Mouse (Mus musculus) spleen, embryonic (tissue): ENCODE results near the gene Hist1h2bk.

Experiments used
- CTCF ChIA-PET: fragments of 350-600 bp; sonication (Branson Sonifier 250); formaldehyde crosslinking; loops from one replicate; lab custom pipeline; 2022; lab: Charles Lee

Hist1h2bk gene

GRCm38 (mm10) chr13:22037415-22037814, 1.7 kb downstream of the Hist1h2bk start:
- CTCF ChIA-PET: interaction anchor here (0.6 to 0.7 kb wide), 4 partner anchors 58 to 1523 kb away, joined by 3 to 6 read pairs (median 4); no protein-coding TSS in a partner anchor

DNA sequence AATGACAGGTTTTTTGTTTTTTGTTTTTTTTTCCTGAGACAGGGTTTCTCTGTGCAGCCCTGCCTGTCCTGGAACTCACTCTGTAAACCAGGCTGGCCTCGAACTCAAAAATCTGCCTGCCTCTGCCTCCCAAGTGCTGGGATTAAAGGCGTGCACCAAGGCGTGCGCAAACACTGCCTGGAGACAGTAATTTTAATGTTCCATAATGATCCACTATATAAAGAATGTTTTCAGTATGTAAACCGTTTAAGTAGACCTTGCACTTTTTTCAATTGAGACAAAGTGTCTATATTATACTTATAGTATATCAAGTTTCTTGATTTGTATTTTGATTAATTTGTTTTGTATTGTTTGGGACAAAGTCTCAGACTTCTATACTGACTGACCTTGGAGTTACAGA, 3.7 kb downstream of the Hist1h2bk start:
- CTCF ChIA-PET: interaction anchor here (1.1 kb wide), 1 partner anchor 8 kb away, joined by 4 read pairs; no protein-coding TSS in a partner anchor

- CTCF ChIA-PET: interaction anchor here (0.6 to 1.5 kb wide), 3 partner anchors 9 to 1356 kb away, joined by 3 to 4 read pairs (median 4); no protein-coding TSS in a partner anchor
Observed at GRCm38 (mm10) chr13:22039951-22040463, 4.3 kb downstream of the Hist1h2bk start.

- CTCF ChIA-PET: interaction anchor here (1.5 kb wide), 1 partner anchor 11 kb away, joined by 4 read pairs; no protein-coding TSS in a partner anchor
Observed at GRCm38 (mm10) chr13:22040464-22041141, 4.9 kb downstream of the Hist1h2bk start.

GRCm38 (mm10) chr13:22041142-22041536, 5.5 kb downstream of the Hist1h2bk start, which contains the start of gene Hist1h4i:
Hist1h4i (minus strand) TSS chr13:22041362.
- CTCF ChIA-PET: interaction anchor here (1.5 kb wide), 1 partner anchor 12 kb away, joined by 4 read pairs; no protein-coding TSS in a partner anchor

DNA sequence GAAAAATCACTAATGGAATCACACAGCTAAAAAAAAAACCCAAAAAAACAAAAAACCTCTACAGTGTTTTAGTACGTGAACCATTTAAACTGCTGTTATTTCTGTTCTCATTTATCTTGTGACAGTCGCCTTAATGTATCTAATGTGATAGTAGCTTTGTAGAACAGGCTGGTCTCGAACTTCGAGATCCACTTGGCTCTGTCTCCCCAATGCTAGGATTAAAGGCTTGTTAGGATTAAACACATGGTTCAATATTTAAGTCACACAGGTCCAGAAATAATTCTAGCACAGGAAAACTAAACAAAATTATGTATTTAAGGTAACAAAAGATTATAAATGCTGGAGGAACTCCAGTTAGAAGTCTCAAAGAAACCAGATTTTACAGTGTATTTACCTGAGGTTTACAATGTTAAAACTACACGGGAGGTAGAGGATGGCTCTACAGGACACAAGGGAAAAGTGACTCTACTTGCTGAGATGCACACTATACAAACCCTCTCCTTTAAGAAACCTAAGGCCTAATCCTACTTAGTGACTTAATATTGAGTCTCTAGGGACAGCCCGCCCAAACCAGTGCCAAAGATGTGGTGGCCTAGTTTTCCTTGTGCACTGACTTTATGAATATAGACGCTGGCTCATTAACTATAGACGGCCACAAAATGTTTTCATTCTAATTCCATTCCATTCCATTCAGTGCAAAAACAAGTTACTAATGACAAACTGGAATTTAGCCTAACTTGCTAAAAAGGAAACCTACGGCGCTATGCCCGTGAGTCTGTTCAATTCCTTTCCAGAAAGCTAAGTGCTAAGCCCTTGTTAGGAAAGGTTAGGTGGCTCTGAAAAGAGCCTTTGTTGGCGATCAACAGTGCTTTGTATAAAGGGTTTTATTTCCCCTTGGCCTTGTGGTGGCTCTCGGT, 6.2 kb downstream of the Hist1h2bk start:
- CTCF ChIA-PET: interaction anchor here (0.7 kb wide), 1 partner anchor 1419 kb away, joined by 3 read pairs; no protein-coding TSS in a partner anchor

GRCm38 (mm10) chr13:22042568-22043502, 7.2 kb downstream of the Hist1h2bk start, which contains the start of the genes Hist1h2ag and Hist1h2bj:
Hist1h2ag (minus strand) TSS chr13:22042944.
Hist1h2bj (plus strand) TSS chr13:22043214.
- CTCF ChIA-PET: interaction anchor here (0.7 to 1.1 kb wide), 3 partner anchors 7 to 1390 kb away, joined by 3 read pairs; partner anchors contain the start of genes Hist1h2ah and Hist1h2bk

DNA sequence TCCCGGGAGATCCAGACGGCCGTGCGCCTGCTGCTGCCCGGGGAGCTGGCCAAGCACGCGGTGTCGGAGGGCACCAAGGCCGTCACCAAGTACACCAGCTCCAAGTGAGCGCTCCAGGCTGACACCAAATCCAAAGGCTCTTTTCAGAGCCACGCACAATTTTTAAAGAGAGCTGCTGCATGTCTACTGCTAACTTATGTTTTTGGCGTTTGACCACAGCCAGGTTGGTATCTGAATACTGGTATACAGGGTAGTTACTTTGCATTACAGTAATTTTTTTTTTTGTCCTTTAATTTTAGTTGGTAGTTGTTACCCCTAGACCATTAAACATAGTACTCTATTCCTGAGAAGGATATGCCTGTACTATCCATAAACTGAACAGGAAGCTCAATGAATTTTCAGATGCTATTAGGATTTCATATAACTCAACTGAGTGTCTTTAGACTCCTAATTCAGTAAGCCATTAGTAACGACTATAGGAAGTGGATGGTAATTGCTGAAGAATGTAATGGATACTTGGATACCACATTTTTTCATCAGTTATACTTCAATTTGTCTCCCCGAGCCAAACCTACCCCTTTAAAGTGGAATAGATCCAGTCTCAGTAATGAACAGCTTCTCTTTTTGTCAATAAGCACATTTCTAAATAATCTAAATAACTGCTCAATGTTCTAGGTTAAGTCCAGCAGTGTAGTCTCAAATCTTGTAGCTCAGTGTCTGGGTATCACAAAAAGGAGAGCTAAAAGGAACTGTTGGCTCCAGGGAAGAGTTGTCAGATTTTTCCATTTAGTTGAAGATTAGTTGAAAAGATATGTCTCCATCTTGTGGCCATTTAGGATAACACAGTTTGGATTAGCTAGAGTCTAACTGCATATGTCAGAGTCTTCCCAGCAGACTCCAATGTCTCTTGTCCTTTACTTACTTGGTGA, 8.1 kb downstream of the Hist1h2bk start:
- CTCF ChIA-PET: interaction anchor here (0.6 to 1.1 kb wide), 6 partner anchors 8 to 1389 kb away, joined by 3 to 14 read pairs (median 4); partner anchors contain the start of genes Hist1h2ah and Hist1h2bk

- CTCF ChIA-PET: interaction anchor here (0.6 kb wide), 1 partner anchor 114 kb away, joined by 4 read pairs; no protein-coding TSS in a partner anchor
Observed at GRCm38 (mm10) chr13:22044432-22045155, 8.9 kb downstream of the Hist1h2bk start.

- CTCF ChIA-PET: no interaction called here
Observed at GRCm38 (mm10) chr13:22045311-22045710, 9.6 kb downstream of the Hist1h2bk start.

- CTCF ChIA-PET: interaction anchor here (0.5 to 0.7 kb wide), 3 partner anchors 56 to 1402 kb away, joined by 3 to 16 read pairs (median 6); no protein-coding TSS in a partner anchor
Observed at GRCm38 (mm10) chr13:22049041-22049440, 13.4 kb downstream of the Hist1h2bk start.

- CTCF ChIA-PET: no interaction called here
Observed at GRCm38 (mm10) chr13:22049737-22050440, 14.2 kb downstream of the Hist1h2bk start.

GRCm38 (mm10) chr13:22050591-22051522, 15.2 kb downstream of the Hist1h2bk start:
- CTCF ChIA-PET: no interaction called here

DNA sequence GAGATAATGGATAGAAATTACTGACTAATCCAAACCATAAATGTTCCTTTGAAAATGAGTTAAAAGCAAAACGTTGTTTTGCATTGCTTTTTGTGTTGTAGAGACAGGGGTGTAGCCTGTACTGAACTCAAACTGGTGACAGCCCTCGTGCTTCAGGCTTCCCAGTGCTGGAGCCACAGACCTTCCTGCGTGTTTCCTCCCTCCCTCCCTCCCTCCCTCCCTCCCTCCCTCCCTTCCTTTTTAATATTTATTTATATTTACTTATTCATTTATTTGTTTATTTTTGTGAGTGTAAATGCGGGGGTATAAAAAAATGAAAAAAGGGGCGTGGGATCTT, 15.8 kb downstream of the Hist1h2bk start:
- CTCF ChIA-PET: interaction anchor here (0.7 kb wide), 1 partner anchor 336 kb away, joined by 3 read pairs; no protein-coding TSS in a partner anchor

DNA sequence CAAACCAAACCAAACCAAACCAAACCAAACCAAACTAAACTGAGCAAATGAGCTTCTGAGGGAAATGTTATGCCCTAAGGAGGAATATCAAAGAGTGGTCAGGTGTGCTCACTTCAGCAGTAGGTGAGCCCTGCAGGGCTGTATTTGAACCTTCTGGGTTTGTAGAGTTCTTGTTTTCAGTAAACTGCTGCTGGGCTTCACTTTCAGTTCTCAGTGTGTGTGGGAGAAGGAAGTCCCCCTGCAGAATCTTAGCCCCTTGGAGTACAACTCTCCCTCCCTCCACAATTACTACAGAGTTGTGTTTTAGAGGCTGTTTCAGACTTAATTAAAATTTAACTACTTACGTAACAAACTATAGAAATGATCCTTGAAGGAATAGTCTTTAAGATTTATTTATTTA, 18.1 kb downstream of the Hist1h2bk start:
- CTCF ChIA-PET: no interaction called here

DNA sequence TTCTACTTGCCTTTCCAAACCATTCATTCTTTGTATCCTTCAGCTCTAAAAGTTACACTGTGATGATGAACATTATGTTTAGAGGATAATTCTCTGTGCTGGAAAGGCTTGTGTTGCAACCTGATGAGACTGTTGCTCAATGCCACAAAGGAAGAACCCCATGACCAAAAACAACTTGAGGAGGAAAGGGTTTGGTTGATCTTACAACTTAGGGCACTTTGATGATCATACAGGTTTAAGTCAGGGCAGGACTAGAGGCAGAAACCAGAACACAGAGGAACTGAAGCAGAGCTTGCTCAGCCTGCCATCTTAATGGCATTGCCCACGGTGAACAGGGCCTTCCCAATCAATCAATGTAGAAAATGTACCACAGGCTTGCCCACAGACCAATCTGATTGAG, 25.8 kb downstream of the Hist1h2bk start:
- CTCF ChIA-PET: no interaction called here
